Mouse (Mus musculus): ENCODE results near the gene Orai2.
"Not testable (repeated sequence)": the region's sequence is repeated elsewhere in the genome, so short reads cannot be mapped to it uniquely, and the experiment has no call there.

Orai2 gene

GRCm38 (mm10) chr5:136170512-136171362, at the start of gene Orai2:
Gene Orai2 (minus strand): TSS chr5:136170713.
- peak; percentile 79 for DNase-seq

- no peak for DNase-seq
Measured at GRCm38 (mm10) chr5:136218585-136218984, 48.1 kb upstream of the Orai2 start.

DNA sequence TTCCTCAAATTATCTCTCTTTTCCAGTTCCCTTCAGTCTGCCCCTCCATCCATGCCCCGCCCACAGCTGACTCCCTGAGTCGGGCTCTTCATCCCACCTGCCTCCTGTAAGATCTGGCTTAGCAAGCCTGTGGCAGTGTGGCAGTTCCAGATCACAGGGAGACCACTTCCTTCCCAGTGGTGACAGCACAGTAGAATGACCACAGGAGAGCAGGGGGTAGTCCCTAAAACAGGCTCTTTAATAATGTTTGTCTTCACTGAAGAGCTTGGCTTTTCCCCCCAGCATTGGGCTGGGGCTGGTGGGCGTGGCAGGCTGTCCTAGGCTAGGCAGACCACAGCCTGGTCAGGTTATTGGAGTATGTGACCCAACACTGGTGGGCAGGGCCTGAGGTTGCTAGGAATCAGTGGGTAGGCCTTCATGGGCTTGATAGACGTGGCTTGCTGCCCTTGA, 47.4 kb upstream of the Orai2 start:
- DNase-seq: no peak

DNA sequence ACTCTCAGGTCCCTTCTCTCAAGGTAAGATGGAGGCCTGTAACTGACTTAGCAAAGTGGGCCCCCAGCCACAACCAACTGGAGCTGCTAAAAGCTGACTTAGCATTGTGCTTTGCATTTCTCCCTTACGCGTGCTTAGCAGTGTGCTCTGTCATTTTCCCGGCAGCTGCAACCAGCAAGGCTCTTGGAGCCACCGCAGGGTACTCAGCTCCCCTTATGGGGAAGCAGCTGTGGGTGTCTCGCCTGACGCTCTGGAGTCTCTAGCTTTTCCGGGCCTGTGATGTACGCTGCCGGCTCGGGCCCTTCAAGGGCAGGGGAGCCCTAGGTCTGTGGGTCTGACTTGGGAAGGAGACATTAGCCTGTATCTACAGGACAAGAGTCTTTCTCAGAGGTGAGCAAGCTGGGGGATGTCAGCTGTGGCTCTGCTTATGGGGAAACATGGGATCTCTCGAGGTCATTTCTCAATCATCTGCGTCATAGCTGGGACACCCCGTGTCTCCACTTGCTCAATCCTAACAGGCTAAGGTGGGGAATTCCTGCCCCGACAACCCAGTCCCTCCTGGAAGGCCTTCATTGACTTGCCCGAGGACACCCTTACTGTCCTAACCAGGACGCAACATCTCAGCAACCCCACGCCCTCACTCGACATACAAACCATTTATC, 46.6 kb upstream of the Orai2 start:
- no peak for DNase-seq

DNA sequence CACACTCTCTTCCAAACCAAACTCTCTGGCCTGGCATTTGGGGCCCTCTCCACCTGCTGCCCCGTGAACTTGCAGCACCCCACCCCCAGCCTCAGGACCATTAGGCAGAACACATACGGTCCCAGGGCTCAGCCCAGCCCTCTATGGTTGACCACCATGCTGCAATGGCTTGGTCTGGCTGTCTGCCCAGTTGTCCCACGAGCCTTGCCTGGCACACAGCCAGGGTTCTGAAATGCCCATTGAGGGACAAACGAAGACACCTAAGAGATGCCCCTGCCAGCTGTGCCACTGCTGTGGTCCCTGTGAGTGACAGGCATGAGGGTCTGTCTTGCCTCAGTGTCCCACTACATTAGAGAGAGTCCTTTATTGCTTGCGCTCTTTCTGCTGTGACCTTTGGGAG, 45.4 kb upstream of the Orai2 start:
- no peak for DNase-seq

- no peak for DNase-seq
Measured at GRCm38 (mm10) chr5:136215211-136215610, 44.7 kb upstream of the Orai2 start.

DNA sequence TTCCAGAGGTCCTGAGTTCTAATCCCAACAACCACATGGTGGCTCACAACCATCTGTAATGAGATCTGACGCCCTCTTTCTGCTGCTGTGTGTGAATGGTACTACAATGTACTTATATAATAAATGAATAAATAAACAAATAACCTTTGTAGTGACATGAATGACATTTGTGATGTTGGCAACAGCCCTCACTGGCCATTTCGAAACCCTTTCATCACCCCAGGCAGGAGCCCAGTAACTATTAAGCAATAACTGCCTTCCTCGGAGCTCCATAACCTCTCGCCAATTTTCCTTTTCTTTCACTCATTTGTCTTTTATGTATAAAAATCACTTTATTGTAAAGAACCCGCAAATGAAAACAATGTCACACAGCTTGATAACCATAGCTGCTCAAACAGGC, 43.2 kb upstream of the Orai2 start:
- DNase-seq: no peak

DNA sequence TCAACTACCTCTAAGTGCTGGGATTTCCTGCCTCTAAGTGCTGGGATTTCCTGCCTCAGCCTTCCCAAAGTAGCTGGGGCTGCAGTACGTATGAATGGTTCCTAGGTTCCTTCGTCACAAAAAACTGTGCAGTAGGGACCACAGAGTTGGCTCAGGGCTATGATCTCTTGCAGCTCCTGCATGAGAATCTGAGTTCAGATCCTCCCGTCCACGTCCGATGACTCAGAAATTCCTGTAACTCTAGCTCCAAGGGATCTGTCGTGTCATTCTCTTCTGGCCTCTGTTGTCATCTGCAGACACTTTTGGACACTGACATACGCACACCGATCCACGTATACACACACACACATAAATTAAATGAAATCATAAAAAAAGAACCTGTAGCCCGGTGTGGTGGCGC, 42.2 kb upstream of the Orai2 start:
- DNase-seq: no peak

- not testable (repeated sequence) for DNase-seq
Measured at GRCm38 (mm10) chr5:136211341-136212102, 41.0 kb upstream of the Orai2 start.

DNA sequence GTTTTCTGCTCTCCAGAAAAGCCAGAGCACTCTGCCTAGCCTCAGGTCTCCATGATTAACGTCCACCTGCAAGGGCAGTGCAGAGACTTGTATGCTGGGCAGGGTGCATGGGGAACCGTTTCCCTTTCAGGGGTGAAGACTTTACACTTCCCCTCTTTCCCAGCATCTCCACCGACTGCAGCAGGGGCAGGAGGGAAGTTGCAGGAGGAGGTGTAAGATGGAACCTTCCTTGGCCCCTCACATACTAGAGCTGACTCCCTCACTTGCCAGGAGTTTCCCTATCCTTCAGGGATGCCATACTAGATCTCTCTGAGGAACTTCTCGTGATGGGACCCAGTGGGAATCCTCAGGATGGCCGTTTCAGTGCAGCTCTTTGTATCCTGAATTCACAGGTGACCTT, 40.0 kb upstream of the Orai2 start:
- no peak for DNase-seq

GRCm38 (mm10) chr5:136201832-136202231, 31.3 kb upstream of the Orai2 start:
- DNase-seq: peak; percentile 70

DNA sequence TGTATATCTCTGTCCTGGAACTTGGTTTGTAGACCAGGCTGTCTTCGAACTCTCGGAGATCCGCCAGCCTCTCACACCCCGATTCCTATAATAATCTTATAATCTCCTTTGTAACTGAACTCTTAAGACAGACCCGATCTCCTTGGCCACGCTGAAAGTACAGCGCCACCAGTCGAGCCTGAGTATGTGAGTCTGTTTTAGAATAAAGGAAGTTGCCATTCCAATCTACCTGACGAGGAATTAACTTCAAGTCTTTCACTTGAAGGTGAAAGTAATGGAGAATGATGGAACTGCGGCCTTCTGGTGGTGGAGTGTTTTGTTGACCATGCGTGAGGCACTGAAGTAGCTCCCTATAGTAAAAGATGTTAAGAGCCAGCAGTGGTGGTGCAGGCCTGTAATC, 29.0 kb upstream of the Orai2 start:
- DNase-seq: no peak

- DNase-seq: peak; percentile 93
Measured at GRCm38 (mm10) chr5:136198474-136199391, 28.2 kb upstream of the Orai2 start, which contains the start of gene Prkrip1. Gene Prkrip1 (minus strand): TSS chr5:136198963.

GRCm38 (mm10) chr5:136191870-136192269, 21.4 kb upstream of the Orai2 start:
- DNase-seq: no peak

DNA sequence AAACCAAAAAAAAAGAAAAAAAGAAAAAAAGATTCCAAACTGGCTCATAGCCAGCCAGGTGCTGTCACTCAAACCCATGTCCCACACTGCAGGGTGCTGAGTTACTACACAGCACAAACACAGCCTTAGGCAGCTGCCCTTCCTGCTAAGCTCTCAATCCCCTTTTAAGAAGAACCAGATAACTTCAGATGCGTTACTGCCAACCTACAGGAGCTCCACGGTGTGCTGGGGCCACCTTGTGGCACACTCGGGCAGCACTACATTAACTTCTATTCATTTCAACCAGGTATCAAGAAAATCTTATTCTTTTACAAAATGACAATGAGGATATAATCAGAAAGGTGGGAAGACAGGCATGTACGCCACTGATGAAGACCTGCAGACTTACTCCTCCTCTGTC, 16.2 kb upstream of the Orai2 start:
- no peak for DNase-seq

DNA sequence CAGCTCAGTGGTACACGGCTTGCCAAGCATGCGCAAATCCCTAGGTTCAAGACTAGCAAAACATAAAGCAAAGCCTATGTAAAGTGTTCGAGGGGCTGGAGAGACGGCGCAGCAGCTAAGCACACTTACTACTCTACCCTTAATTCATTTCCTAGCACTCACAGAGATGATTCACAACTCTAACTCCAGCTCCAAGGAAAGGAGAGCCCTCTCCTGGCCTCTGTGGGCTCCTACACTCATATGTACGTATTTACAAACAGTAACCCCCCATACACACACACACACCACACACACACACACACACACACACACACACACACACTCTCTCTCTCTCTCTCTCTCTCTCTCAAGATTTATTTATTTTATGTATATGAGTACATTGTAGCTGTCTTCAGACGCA, 13.3 kb upstream of the Orai2 start:
- DNase-seq: no peak

GRCm38 (mm10) chr5:136182830-136183229, 12.3 kb upstream of the Orai2 start:
- DNase-seq: no peak

DNA sequence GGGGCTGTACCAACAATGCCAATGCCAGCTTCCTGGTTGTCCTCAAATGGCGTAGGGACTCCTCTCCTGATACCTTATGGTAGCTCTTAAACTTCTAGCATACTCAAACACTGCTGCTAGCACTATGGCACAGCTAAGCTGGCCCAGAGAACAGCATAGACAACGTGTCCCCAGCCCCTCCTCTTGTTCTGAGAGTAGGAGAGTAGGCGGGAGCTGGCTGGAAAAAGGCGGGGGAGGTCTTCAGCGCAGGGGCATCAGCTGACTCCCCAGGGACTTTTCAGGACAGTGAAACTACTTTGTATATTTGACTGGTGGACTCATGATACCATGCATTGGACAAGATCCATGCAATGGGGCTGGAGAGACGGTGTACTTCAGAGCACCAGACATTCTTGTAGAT, 11.5 kb upstream of the Orai2 start:
- no peak for DNase-seq

- DNase-seq: no peak
Measured at GRCm38 (mm10) chr5:136181197-136181596, 10.7 kb upstream of the Orai2 start.

DNA sequence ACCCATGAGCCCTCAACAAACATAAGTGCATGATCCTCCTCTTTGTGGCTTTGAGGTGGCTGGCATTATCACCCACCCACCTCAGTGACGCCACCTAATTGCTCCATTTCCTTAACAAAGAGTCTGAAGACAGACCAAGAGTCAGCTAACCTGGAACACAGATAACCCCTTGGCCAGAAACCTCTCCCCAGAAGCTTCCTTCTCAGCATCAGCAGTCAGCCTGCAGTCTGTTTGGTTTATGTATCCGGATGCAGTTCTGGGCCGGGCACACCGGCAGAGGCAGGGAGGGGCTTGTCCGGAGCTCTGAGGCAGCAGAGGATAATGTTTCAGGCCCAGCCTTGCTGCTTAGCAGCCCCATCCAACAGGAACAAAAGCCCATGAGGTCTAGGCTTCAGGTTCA, 9.1 kb upstream of the Orai2 start:
- no peak for DNase-seq

GRCm38 (mm10) chr5:136173606-136174463, 3.3 kb upstream of the Orai2 start:
- DNase-seq: peak; percentile 53

All from cerebellum, adult 8-10 months (tissue).